Mouse (Mus musculus) small intestine, adult 2 months (tissue): ENCODE measurements at regions not wholly inside any gene's neighbourhood (a gene's known extent, or its start where the extent isn't known, plus 50 kb on each side); places are given as distances from the start of the nearest gene placed in this dataset.
"Not testable (repeated sequence)": the region's sequence is repeated elsewhere in the genome, so short reads cannot be mapped to it uniquely, and the experiment has no call there.

ENCODE experiments used
- H3K27ac ChIP-seq: fragments of 200-500 bp; 2 replicates; pipeline ENCODE4 v1.5.1; 2012; ENCODE audit warnings: low read depth, low read length, control low read depth, inconsistent platforms; ENCODE audit not compliant: insufficient read depth
- H3K27me3 ChIP-seq: fragments of 200-500 bp; 2 replicates; pipeline ENCODE4 v1.6.1; 2012; ENCODE audit warnings: mild to moderate bottlenecking, moderate library complexity, low read length, inconsistent platforms; ENCODE audit not compliant: control insufficient read depth, insufficient read depth
- H3K36me3 ChIP-seq: fragments of 200-500 bp; 2 replicates; pipeline ENCODE4 v1.6.1; 2012; ENCODE audit warnings: mild to moderate bottlenecking, low read length, control low read depth, inconsistent platforms; ENCODE audit not compliant: control insufficient read depth, insufficient read depth
- H3K4me1 ChIP-seq: fragments of 200-500 bp; 2 replicates; pipeline ENCODE4 v1.6.1; 2012; ENCODE audit warnings: low read length, inconsistent platforms, mixed read lengths; ENCODE audit not compliant: control insufficient read depth, insufficient read depth, insufficient read length
- H3K4me3 ChIP-seq: fragments of 200-500 bp; 2 replicates; pipeline ENCODE4 v1.5.1; 2012; ENCODE audit warnings: low read depth, mild to moderate bottlenecking, control low read depth, inconsistent platforms, low read length, moderate library complexity
- CTCF ChIP-seq: fragments of 200-500 bp; IDR thresholded peaks from 2 replicates; pipeline ENCODE4 v1.5.1; 2012; ENCODE audit warnings: low read depth, mild to moderate bottlenecking, control low read depth, inconsistent platforms, low read length, moderate library complexity, mixed read lengths; ENCODE audit not compliant: insufficient replicate concordance, insufficient read length; ENCODE audit errors: extremely low read depth
- POLR2A ChIP-seq: fragments of 200-500 bp; IDR thresholded peaks from 2 replicates; pipeline ENCODE4 v1.6.1; 2012; ENCODE audit warnings: low read depth, mild to moderate bottlenecking, control low read depth, inconsistent platforms, low read length, moderate library complexity
- WGBS: fragments of 180-500 bp; shearing (Covaris S2); methylation state at CpG from one replicate; pipeline ENCODE4 v1.1.7; 2018; 5-methylcytosine and 5-hydroxymethylcytosine counted together

DNA sequence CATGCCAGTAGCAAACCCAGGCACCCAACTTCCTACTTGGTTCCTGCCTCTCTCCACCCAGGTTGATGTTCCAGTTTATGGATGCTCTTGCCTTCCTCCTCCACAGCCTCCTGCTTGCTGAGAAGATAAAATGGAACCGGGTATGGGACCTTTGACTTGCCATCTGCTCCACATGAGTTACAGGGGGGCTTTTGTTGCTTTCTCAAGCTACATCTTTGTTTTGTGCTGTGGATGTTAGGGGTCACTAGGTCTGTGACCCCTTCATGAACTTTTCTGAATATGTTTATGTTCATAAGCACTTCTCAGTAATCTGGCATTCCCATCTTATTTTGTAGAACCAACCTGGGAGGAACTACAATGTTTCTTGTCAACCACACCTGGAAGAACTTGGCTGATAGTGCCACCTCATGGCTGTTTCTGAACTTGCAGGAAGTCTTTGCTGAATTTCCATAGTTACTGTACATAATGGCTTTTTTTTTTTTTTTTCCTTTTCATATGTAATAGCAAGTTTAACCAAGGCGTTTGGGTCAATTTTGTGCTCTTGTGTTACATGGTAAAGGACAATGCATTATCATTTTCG lies 234.9 kb upstream of the Vmn1r3 start:
- Histone ChIP-seq H3K4me1 (0 out of 2 replicates have a peak, but pooled peaks cover 3% of the 10 kb centered on the region), H3K4me3 (no peak overlapping the region), H3K27me3 (no peaks in the 10 kb centered on the region), H3K27ac (no peak overlapping the region), H3K36me3 (no peaks in the 10 kb centered on the region)
- WGBS, result 22% methylated on average over 3 of the region's 3 CpGs
- TF ChIP-seq CTCF (no peak), POLR2A (no peak)

DNA sequence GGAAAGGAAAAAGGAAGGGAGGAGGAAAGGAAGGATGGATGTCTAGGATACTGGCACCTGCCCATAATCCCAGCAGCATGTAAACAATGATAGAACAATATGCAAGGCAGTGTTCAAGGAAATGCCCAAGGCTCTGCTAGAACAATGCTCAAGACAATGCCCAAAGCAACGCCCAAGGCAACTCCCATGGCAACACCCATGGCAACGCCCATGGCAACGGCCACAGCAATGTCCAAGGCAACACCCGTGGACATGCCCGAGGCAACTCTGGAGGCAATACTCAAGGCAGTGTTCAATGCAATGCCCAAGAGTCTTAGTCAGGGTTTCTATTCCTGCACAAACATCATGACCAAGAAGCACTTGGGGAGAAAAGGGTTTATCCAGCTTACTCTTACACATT lies 231.5 kb upstream of the Vmn1r3 start:
- 62% methylated on average over 5 of the region's 5 CpGs for WGBS
- peaks cover 8% of the 10 kb centered on the region; the same call in 1 of the 2 replicates for H3K4me1 ChIP-seq
- H3K27ac ChIP-seq, result no peak overlapping the region

DNA sequence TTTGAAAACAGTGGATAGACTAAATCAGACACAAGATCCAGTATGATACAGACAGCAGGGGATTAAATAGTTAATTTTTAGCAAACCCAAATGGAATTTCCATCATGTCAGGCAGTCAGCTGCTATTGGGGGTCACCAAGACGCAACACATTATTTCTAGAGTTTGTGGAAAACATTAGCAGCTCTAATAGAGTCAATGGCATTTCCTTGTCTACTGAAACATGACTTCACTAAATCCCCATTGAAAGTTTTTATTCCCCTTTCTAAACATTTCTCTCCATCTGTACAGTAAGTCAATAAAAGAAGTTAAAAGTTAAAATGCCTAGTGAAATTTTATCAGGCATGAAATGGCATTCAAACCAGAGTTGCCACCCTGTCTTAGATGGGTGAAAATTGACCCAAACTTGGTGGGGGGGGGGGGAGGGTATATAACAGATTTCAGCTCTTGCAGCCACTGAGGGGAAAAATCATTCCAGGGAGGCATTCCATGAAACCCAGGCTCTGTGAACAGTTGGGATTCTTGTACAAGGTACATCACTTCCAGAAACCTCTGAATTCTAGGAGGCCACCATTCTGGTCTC lies 229.4 kb upstream of the Vmn1r3 start:
- not testable (repeated sequence) for H3K4me1 ChIP-seq, H3K36me3 ChIP-seq
- WGBS, result 61% methylated on average over 1 of the region's 1 CpGs

More for the DNA sequence above, 231.5 kb upstream of the Vmn1r3 start:
- H3K27me3 ChIP-seq, result no peaks in the 10 kb centered on the region
- TF ChIP-seq CTCF (no peak), POLR2A (no peak)
- H3K36me3 ChIP-seq, result no peaks in the 10 kb centered on the region
- H3K4me3 ChIP-seq, result no peak overlapping the region

DNA sequence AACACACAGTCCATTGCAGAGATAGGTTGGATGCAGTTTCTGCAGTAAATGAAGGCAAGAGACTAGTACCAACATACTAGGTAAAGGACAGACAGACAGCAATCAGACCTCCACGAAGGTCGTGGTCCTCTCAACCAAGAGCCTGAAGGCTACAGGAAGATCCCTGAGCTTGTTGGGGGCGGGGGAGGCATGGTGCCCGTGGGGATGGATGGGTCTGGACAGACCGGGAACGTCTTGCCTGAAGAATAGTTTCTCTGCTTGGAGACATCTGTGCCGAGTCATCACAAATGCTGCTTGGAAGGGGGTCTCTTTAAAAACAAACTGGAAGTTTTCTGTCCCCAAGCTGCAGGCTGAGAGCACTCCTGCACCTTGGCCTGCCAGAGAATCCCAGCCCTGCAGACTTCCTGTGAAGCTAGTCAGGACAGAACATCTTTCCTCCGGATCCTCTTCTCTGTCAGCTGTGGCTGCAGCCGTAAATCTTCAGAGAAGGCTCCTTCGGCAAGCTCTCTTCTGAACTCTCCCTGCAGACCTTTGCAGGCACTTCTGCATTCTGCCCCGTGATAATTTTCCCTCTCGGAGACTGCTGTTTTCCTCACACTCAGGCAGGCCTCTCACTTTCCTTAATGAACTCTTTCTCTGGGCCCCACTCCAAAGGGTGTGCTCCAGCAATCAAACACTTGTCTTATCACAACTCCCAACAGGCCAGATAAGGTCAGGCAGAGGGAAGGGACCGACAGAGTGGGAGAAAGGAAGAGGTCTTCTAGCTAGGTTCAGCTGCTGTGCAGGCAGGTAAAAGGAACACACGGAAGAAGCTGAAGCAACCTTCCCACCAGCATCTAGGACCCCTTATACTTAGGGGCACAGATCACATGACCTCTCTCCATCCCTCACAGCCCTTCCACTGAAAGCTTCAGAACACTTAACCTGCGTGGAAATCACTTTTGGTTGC lies 228.6 kb upstream of the Vmn1r3 start:
- TF ChIP-seq CTCF (no peak), POLR2A (no peak)
- Histone ChIP-seq H3K36me3 (no peaks in the 10 kb centered on the region), H3K27ac (no peak overlapping the region), H3K27me3 (no peaks in the 10 kb centered on the region), H3K4me1 (peaks cover 8% of the 10 kb centered on the region; the same call in 1 of the 2 replicates), H3K4me3 (no peak overlapping the region)
- 23% methylated on average over 15 of the region's 15 CpGs for WGBS

More for the DNA sequence above, 229.4 kb upstream of the Vmn1r3 start:
- not testable (repeated sequence) for H3K27me3 ChIP-seq, H3K27ac ChIP-seq, H3K4me3 ChIP-seq

DNA sequence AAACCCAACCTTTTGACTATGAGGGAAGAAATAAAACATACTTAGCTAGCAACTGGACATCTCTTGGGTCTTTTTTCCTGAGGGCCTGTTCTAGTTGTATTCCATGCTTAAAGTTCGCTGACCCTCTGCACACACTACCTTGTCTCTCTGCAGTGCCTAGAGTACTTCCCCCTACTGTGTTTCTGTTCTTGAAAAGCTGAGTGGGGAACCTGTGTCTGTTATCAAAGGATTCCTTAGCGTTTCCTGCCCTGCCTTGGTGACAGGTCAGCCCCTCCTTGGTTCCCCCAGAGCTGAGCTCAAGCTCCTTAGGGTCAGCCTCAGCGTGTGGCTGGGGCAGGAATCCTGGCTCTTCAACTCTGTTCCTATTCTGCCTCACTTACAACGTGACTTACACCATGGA lies 227.2 kb upstream of the Vmn1r3 start:
- not testable (repeated sequence) for H3K4me3 ChIP-seq, H3K36me3 ChIP-seq, H3K27me3 ChIP-seq, H3K27ac ChIP-seq, H3K4me1 ChIP-seq
- 68% methylated on average over 4 of the region's 4 CpGs for WGBS

DNA sequence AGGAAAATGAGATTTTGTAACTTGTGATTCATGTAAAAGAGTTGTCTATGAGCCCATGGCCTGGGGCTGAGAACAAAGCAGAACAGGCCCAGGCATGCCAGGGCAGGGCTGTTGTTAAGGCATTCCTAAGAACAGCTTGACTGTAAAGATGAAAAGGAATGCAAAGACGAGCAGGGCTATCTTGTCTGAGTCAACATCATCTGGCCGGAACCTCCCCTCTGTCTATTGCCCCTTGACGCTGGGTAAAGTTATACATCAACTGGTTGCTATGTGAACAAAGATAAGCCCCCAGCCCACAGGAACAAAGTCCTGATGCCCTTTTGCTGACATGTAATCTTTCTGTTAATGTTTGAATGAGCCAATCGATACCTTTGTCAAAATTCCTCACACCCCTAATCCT lies 217.7 kb upstream of the Vmn1r3 start:
- H3K36me3 ChIP-seq, H3K4me3 ChIP-seq, H3K4me1 ChIP-seq, H3K27me3 ChIP-seq, H3K27ac ChIP-seq: not testable (repeated sequence)
- 35% methylated on average over 4 of the region's 4 CpGs for WGBS

DNA sequence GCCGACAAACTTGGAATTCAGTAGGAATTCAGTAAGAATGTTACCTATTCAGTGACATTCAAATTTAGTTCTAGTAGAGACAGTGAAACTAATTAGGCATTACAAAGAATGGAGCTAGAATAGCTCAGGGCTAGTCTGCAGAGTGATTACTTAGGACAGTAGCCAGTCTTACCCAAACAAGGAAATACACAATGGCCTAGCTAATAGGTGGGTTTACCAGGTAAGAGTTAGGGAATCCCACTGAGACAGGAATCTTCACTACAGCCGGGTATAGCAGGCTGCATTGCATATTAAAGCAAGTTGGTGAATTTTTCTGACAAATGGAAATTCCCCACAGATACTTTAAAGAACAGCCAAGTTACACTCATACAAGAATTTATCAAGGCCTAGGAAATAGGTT lies 216.6 kb upstream of the Vmn1r3 start:
- not testable (repeated sequence) for H3K27me3 ChIP-seq, H3K27ac ChIP-seq
- 88% methylated on average over 2 of the region's 2 CpGs for WGBS

DNA sequence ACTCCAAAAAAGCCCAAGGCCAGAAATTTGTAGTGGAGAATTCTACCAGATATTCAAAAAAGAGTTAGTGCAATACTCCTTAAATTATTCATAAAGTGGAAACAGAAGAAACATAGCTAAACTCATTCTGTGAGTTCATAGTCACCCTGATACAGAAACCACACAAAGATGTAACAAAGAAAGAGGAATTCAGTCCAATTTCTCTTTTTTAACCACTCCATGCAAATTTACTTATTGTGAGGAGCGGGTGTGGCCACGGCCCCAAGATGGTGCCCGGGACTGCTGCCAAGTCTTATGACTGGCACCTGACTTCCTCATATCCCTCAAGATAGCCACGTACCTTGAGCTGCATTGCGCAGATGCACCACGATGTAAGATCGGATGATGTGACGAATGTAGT lies 206.4 kb upstream of the Vmn1r3 start:
- H3K36me3 ChIP-seq, H3K4me1 ChIP-seq, H3K27me3 ChIP-seq, H3K27ac ChIP-seq: not testable (repeated sequence)
- peak overlapping the region; percentile 39; the same call in 1 of the 2 replicates for H3K4me3 ChIP-seq
- 32% methylated on average over 8 of the region's 8 CpGs for WGBS

More for the DNA sequence above, 216.6 kb upstream of the Vmn1r3 start:
- H3K36me3 ChIP-seq, H3K4me3 ChIP-seq, H3K4me1 ChIP-seq: not testable (repeated sequence)

DNA sequence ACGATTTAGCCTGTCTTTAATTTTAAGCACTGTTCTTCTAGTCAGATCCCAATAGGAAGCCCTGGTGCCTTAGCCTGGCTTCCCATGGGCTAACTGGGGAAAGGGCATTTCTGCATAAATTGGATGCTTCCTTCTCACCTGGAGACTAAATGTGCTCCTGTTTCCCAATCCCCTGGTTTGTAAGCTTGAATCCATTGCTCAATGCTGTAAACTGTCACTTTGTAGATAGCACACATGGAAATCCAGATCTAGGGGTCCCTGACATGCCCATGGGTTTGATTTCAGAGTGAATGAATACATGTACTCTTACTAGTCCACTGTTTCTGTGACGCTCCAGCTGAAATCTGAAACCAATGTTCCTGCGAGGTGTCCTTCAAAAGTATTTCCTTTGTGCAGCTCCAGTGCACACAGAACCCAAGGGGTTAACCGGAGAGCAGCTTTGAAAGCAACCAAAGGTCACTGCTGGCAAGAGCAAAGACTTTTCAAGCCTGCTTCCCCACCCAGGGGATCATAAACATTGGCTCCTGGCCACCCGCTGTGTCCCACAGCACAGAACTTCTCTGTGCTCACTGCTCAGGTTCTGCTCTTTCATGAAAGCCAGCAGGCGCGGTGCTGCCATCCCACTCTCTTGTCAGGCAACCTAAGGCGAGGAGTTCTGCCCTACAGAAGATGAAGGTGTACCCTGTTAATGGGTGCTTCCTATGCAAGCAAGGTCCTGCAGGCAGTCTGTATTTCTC lies 188.0 kb upstream of the Vmn1r3 start:
- H3K36me3 ChIP-seq, H3K4me1 ChIP-seq, H3K27me3 ChIP-seq, H3K27ac ChIP-seq, H3K4me3 ChIP-seq: not testable (repeated sequence)
- WGBS, result 21% methylated on average over 8 of the region's 8 CpGs

DNA sequence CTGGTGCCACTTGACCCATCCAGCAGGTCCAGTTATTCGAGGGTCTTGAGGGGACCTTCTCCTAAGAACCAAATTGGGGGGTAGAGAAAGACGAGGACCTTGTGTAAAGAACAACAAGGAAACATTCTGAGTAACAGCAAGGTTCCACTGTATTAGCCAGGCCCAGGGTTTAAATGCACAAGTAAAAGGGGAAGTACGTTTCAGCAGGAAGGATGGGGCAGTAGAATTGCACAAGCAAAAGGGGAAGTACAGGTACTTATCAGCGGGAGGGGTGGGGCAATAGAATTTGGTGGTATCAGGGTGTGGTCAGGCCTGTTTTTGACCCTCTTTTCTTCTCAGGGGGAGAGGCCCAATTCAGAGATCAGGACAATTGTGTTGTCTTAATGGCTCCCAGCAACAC lies 182.9 kb upstream of the Vmn1r3 start:
- 80% methylated on average over 4 of the region's 4 CpGs for WGBS
- H3K4me1 ChIP-seq, H3K36me3 ChIP-seq, H3K4me3 ChIP-seq, H3K27me3 ChIP-seq, H3K27ac ChIP-seq: not testable (repeated sequence)
